Mouse (Mus musculus) cerebellum, adult 2 months (tissue): ENCODE results near the gene Ccr6.

Experiments
- CTCF ChIP-seq: fragments of 200-500 bp; IDR thresholded peaks from 2 replicates; pipeline ENCODE4 v1.5.1; 2011; ENCODE audit warnings: low read depth, mild to moderate bottlenecking, control low read depth, low read length, moderate library complexity, borderline replicate concordance; ENCODE audit not compliant: insufficient read depth
- POLR2A ChIP-seq: fragments of 200-500 bp; IDR thresholded peaks from 2 replicates; pipeline ENCODE4 v1.6.1; 2011; ENCODE audit warnings: low read length, control low read depth, borderline replicate concordance; ENCODE audit not compliant: insufficient read depth

DNA sequence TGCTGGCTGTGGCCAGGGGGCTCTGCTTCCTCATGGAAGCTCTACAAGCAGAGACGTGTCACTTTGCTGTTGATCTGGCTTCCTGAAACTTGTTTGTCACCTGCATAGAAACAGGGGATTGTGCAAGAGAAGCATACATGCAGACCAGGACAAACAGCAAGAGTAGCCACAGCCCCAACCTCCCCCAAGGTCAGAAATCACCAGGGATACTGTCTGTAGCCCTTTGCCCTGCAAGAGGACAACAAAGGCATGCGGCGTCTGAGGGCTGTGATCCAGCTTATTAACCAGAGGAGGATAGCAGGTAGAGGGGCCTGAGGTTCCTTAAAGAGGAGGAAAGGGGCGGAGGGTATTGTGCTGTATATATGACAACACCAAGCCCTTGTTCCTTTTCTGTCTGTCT lies 40.2 kb downstream of the Ccr6 start:
- TF ChIP-seq POLR2A, result no peak
- no peak for TF ChIP-seq CTCF
